In the genomic region with DNA sequence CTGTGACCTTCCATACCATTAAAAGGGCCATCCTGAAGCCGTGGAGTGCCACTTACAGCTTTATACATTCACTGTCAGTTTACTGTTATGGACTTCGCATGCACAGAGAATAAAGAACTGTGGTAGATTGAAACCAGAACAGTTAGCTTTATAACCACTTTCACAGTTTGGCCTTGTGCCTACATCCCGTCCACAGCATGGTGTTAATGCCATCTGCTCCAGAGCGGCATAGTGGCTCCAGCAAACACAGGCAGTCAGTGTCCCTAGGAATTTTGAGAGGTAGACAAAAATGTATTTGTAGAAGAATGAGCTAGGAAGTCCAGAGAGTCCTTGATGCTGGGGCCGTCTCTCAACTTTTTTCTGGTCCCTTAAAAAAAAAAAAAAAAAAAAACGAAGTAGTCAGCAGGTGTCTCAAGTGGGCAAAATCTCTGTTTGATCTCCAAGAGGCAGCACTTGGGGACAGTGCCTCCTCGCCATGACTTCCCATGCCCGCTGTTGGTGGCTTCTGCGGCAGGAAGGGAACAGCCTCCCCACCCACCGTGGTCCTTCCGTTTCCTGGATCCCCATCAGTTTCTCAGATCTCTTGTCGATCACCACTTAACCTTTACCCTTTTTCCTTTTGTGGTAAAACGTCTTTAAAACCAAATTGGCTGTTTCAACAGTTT, we compare ENCODE assay signal across 12 mouse cellular contexts.
DNase-seq lines count a peak whose midpoint lies in the region; ATAC-seq and TF ChIP-seq lines count a peak whose summit lies in the region.
"Had no signal": no experiment of that assay in that cellular context is flagged by ENCODE, and none has a peak within 500 bp of the region (broad histone marks: within the 10 kb centered on the region; RNA-seq: fewer than 3 reads in every experiment).

No protein-coding gene starts in this region.

- no peaks in the 10 kb centered on the region for H3K4me1 ChIP-seq in forebrain, embryonic 11.5 days (replicated peaks; ENCODE audit: control insufficient read depth, insufficient read depth, low read length)
- no peaks in the 10 kb centered on the region for H3K4me1 ChIP-seq in forebrain, embryonic 10.5 days
- peaks cover 5% of the 10 kb centered on the region for H3K4me1 ChIP-seq in lung, embryonic 16.5 days (replicated peaks; ENCODE audit: control insufficient read depth, insufficient read depth, low read length)
- H3K4me1 ChIP-seq in lung, adult 2 months (ENCODE audit: control insufficient read depth, insufficient read depth, low read length): peaks cover 6% of the 10 kb centered on the region; the same call in 1 of the 2 replicates
- no peaks in the 10 kb centered on the region for H3K4me1 ChIP-seq in forebrain, postnatal 0 days (ENCODE audit: insufficient read depth)
- H3K4me1 ChIP-seq: neural tube, embryonic 12.5 days had no signal

- H3K4me3 ChIP-seq in forebrain, embryonic 11.5 days (ENCODE audit: low read depth, low read length): no peak overlapping the region
- no peak overlapping the region for H3K4me3 ChIP-seq in forebrain, embryonic 10.5 days
- no peak overlapping the region for H3K4me3 ChIP-seq in lung, embryonic 16.5 days (ENCODE audit: low read length)
- no peak overlapping the region for H3K4me3 ChIP-seq in lung, adult 2 months (replicated peaks; ENCODE audit: extremely low read depth, low read depth, low read length)
- H3K4me3 ChIP-seq in forebrain, postnatal 0 days (ENCODE audit: low read depth, low read length): no peak overlapping the region
- H3K4me3 ChIP-seq: embryonic facial prominence, embryonic 15.5 days; neural tube, embryonic 12.5 days had no signal

- peak; percentile 30 for DNase-seq in forebrain, embryonic 11.5 days (ENCODE audit: low spot score)
- DNase-seq in forebrain, embryonic 10.5 days (ENCODE audit: extremely low spot score, low spot score): no peak
- no peak for DNase-seq in lung, adult 2 months
- peak; percentile 42 for DNase-seq in forebrain, postnatal 0 days
- DNase-seq in thymus, postnatal 25 days: peak; percentile 63
- no peak for DNase-seq in retina, postnatal 1 day
- DNase-seq in MN1 (ENCODE audit: low spot score): no peak
- DNase-seq: kidney, postnatal 4 days had no signal

- no peak for TF ChIP-seq POLR2A in lung, adult 2 months (IDR thresholded peaks at IDR 0.05; ENCODE audit: borderline replicate concordance, extremely low read depth, low read depth, low read length)

- no peak overlapping the region for H3K27ac ChIP-seq in forebrain, embryonic 11.5 days (ENCODE audit: low read depth, low read length)
- no peak overlapping the region for H3K27ac ChIP-seq in forebrain, embryonic 10.5 days
- peak overlapping the region; percentile 52 for H3K27ac ChIP-seq in lung, embryonic 16.5 days (ENCODE audit: low read length)
- no peak overlapping the region for H3K27ac ChIP-seq in forebrain, postnatal 0 days (ENCODE audit: low read depth, low read length)
- H3K27ac ChIP-seq: embryonic facial prominence, embryonic 15.5 days; neural tube, embryonic 12.5 days had no signal

- TF ChIP-seq CTCF in lung, adult 2 months (IDR thresholded peaks at IDR 0.05; ENCODE audit: insufficient read depth, low read length): no peak
- no peak for TF ChIP-seq CTCF in forebrain, postnatal 0 days (IDR thresholded peaks at IDR 0.05; ENCODE audit: low read depth)

- no peaks in the 10 kb centered on the region for H3K9me3 ChIP-seq in forebrain, embryonic 11.5 days (ENCODE audit: control insufficient read depth, low read length)
- H3K9me3 ChIP-seq in forebrain, embryonic 10.5 days: no peaks in the 10 kb centered on the region
- no peaks in the 10 kb centered on the region for H3K9me3 ChIP-seq in lung, embryonic 16.5 days (ENCODE audit: control insufficient read depth, low read length)
- H3K9me3 ChIP-seq in forebrain, postnatal 0 days (ENCODE audit: low read length): no peaks in the 10 kb centered on the region
- H3K9me3 ChIP-seq: embryonic facial prominence, embryonic 15.5 days; neural tube, embryonic 12.5 days had no signal

- no peak for ATAC-seq in forebrain, embryonic 11.5 days (replicated peaks; ENCODE audit: low FRiP score)
- ATAC-seq in lung, embryonic 16.5 days (ENCODE audit: low read depth): peak; percentile 84
- ATAC-seq in forebrain, postnatal 0 days: peak; percentile 44; the same call in 1 of the 2 replicates
- ATAC-seq: hindbrain, embryonic 16.5 days had no signal

- H3K4me2 ChIP-seq in forebrain, embryonic 11.5 days (ENCODE audit: low read depth, low read length, severe bottlenecking): no peak overlapping the region
- no peak overlapping the region for H3K4me2 ChIP-seq in lung, embryonic 16.5 days (ENCODE audit: low read depth, low read length)
- no peak overlapping the region for H3K4me2 ChIP-seq in forebrain, postnatal 0 days (ENCODE audit: low read depth)
- H3K4me2 ChIP-seq: embryonic facial prominence, embryonic 15.5 days; neural tube, embryonic 12.5 days had no signal

- no peak overlapping the region for H3K9ac ChIP-seq in forebrain, embryonic 11.5 days (ENCODE audit: low read length)
- no peak overlapping the region for H3K9ac ChIP-seq in lung, embryonic 16.5 days (ENCODE audit: low read length)
- no peak overlapping the region for H3K9ac ChIP-seq in forebrain, postnatal 0 days
- H3K9ac ChIP-seq: embryonic facial prominence, embryonic 15.5 days; neural tube, embryonic 12.5 days had no signal

- no peaks in the 10 kb centered on the region for H3K27me3 ChIP-seq in forebrain, embryonic 11.5 days (ENCODE audit: control insufficient read depth, insufficient read depth, low read length)
- H3K27me3 ChIP-seq in forebrain, embryonic 10.5 days (ENCODE audit: poor library complexity, severe bottlenecking): no peaks in the 10 kb centered on the region
- H3K27me3 ChIP-seq in lung, embryonic 16.5 days (ENCODE audit: control insufficient read depth, insufficient read depth, low read depth, low read length): no peaks in the 10 kb centered on the region
- H3K27me3 ChIP-seq in forebrain, postnatal 0 days (ENCODE audit: insufficient read depth, low read length): no peaks in the 10 kb centered on the region
- H3K27me3 ChIP-seq: embryonic facial prominence, embryonic 15.5 days; neural tube, embryonic 12.5 days had no signal

- no peaks in the 10 kb centered on the region; the same call in 1 of the 2 replicates for H3K36me3 ChIP-seq in forebrain, embryonic 11.5 days (ENCODE audit: control insufficient read depth, insufficient read depth, low read length)
- H3K36me3 ChIP-seq in forebrain, embryonic 10.5 days (replicated peaks): peaks cover 42% of the 10 kb centered on the region
- H3K36me3 ChIP-seq in lung, embryonic 16.5 days (ENCODE audit: control insufficient read depth, insufficient read depth, low read length): 0 out of 2 replicates have a peak, but pooled peaks cover 2% of the 10 kb centered on the region
- H3K36me3 ChIP-seq in forebrain, postnatal 0 days (ENCODE audit: insufficient read depth): no peaks in the 10 kb centered on the region
- H3K36me3 ChIP-seq: embryonic facial prominence, embryonic 15.5 days; neural tube, embryonic 12.5 days had no signal

- 90% methylated on average over 13 of the region's 13 CpGs for WGBS in forebrain, embryonic 11.5 days
- whole genome bisulfite sequencing in forebrain, embryonic 10.5 days: 85% methylated on average over 13 of the region's 13 CpGs
- 58% methylated on average over 13 of the region's 13 CpGs for WGBS in lung, embryonic 16.5 days
- WGBS in lung, adult 2 months: 50% methylated on average over 13 of the region's 13 CpGs
- WGBS in forebrain, postnatal 0 days: 66% methylated on average over 13 of the region's 13 CpGs

Comparison
In these comparisons a context has a peak if more than half of its experiments do, and no peak if none do; other contexts are left out.
1. DNase-seq: peak in forebrain, embryonic 11.5 days (single experiment), forebrain, postnatal 0 days (single experiment) and thymus, postnatal 25 days (single experiment); none in forebrain, embryonic 10.5 days (single experiment), lung, adult 2 months (single experiment), retina, postnatal 1 day (single experiment) and MN1 (single experiment).